Mouse (Mus musculus): ENCODE results near the gene Stac3.

Stac3 gene

DNA sequence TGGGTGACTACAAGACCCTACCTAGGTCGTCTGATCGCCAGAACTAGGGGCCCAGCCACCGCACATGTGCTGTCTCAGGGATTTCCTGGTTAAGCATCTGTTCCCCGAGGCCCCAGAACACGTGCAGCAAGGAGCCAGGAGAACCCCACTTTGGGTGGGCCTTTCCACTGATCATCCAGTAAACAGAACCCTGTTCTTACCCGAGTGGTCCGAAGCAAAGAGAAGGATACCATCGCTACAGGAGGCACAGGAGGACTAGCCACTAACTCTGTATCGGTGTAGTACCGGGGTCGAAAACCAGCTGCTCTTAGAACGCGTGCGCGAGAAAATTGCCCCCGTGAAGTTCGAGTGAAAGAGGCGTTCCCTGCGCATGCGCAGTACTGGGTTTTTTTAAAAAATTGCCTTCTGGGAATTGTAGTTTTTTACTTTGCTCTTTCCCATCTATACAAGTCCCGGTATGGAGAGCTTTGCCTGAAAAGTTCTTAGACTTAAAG is 20.6 kb downstream of the Stac3 start, which contains the start of gene Shmt2:
TSS of gene Shmt2 (minus strand) at position 357 of the 494 bp plus-strand sequence.
- peak; percentile 88 for DNase-seq (ENCODE audit: low spot score)

DNA sequence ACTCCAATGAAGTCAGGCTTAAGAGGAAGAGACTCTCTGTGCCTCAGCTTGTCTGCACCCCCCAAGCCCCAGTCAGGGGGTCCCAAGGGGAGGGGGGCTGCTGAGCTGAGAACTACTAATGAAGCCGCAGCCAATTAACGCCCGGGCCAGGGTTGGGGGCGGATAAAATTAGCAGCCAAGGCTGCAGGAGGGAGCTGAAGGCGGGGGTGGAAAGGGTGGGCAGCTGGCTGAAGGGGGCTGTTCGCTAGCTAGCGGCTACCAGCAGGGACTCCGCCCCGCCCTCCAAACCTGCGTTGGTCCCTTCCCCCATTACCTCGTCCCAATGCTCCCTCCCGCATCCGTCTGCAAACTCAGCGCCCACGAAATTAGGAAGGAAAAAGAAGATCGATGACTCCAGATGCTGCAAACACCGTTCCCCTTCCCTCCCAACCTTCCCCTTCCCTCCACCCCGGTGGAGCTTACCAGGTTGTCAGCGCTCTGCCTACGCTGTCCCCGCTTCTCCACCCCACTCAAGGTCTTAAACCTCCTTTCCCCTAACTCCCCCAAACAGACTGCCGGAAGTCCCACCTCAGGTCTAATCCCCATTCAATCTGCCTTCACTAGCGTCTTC is 23.3 kb downstream of the Stac3 start:
- no peak for DNase-seq (ENCODE audit: low spot score)

GRCm38 (mm10) chr10:127526048-127526447 is 24.6 kb downstream of the Stac3 start:
- DNase-seq (ENCODE audit: low spot score), result no peak

DNA sequence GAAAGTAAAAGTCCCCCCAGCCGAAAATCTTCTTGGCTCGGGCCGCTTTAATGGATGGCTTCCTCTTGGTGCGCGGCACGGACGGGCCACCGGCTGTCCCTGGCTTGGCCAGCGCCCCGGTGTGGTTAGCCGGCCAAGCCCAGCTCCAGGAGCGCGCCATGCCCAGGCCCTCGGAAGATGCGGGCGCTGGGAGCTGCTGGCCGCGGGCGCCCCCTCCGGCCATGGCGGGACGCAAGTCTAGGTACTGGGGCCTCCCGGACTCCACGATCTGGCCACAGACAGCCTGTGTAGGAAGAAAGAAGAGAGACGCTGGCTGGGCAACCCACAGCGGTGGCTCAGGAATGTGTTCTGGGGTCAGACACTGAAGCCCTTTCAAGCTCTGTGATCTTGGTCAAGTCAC is 25.2 kb downstream of the Stac3 start:
- no peak for DNase-seq (ENCODE audit: low spot score)

DNA sequence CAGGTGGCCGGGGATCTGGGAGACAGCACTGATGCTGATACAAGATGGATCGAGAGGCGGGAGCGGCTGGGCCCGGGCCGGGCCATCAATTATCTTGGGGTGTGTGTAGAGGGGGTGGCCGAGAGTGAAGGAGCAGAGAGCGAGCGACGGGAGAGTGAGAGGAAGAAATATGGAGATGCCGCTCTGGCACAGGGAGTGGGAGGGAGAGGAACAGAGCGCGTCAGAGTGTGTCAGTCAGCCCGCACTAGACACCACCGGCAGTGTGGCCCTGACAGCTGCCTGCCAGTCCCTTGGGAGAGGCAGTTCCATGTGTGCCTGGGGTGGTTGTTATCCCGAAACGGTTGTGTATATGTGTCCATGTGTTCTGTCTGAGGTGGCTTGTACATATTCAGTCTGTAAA is 26.0 kb downstream of the Stac3 start:
- DNase-seq (ENCODE audit: low spot score), result no peak

DNA sequence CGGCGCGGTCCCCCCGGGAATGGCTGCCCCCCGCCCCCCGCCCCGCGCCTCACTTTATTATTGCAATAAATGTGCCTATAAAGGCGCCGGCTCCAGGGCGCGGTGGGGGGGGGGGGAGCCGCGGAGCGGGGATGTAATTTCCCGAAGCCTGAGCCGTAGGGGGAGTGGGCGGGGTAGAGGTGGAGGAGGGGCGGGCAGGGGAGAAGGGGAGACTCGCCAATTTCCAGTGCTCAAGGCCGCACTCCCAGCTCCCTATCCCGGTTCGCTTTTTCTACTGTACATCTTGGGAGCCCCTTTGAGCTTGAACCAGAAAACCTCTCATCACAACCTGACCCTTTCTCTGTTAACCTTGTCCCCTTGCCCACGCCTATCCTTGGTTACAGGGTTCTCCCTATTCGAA is 29.5 kb downstream of the Stac3 start:
- DNase-seq (ENCODE audit: low spot score), result no peak

GRCm38 (mm10) chr10:127531548-127531947 is 30.1 kb downstream of the Stac3 start:
- no peak for DNase-seq (ENCODE audit: low spot score)

GRCm38 (mm10) chr10:127534036-127534928 is 32.8 kb downstream of the Stac3 start, which contains the start of gene Nxph4:
Gene Nxph4 (minus strand): TSS chr10:127534559.
- no peak for DNase-seq (ENCODE audit: low spot score)

- no peak for DNase-seq (ENCODE audit: low spot score)
These were observed 33.5 kb downstream of the Stac3 start for GRCm38 (mm10) chr10:127534929-127535384.

GRCm38 (mm10) chr10:127536586-127537314 is 35.3 kb downstream of the Stac3 start:
- DNase-seq (ENCODE audit: low spot score), result peak; percentile 62

DNA sequence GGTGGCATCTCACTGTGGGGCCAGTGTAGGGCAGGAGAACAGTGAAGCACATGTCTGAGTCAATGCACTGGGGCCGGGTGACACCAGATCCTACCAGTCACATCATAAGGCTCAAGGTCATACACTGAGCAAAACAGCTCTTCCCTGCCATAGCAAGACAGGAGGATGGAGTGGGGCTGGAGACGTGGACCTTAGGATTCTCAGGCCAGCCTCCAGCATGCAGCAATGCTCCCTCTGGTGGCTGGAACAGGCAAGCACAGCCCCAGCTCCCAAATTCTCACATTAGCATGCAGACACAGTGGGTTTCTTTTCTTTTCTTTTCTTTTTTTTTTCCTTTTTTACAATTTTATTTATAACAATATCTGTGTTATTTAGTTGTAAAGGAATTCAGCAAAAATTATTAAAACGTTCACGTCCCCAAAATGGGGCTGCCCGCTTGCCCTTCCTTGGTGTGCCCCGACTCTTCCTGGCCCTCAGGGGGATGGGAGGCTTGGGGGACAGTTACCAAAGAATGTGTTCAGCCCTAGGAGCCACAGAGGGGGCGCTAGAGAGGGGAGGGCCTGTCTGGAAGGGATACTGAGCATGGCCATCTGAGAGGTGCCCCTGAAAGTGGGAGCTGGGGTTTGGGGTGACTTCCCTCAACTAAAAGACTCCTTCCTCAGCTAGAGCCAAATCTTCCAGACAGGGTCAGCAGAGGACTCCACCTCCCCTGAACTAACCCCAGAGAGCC is 36.5 kb downstream of the Stac3 start:
- peak; percentile 88 for DNase-seq (ENCODE audit: low spot score)

DNA sequence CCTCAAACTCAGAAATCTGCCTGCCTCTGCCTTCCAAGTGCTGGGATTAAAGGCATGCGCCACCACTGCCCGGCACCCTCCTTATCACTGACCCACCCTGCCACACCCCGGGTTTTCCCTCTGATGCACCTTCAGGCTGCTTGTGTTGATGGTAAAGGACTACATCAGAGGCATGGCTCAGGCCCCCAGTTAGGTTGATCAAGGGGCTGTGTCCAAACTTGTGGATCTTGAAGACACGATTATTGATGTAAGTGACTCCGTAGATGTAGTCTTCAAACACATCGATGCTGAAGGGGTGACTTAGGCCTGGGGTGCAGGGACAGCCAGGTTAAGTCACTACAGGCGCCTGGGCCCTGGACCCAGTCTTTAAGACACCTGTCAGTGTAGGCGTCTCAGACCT is 40.0 kb downstream of the Stac3 start:
- DNase-seq (ENCODE audit: low spot score), result no peak

DNA sequence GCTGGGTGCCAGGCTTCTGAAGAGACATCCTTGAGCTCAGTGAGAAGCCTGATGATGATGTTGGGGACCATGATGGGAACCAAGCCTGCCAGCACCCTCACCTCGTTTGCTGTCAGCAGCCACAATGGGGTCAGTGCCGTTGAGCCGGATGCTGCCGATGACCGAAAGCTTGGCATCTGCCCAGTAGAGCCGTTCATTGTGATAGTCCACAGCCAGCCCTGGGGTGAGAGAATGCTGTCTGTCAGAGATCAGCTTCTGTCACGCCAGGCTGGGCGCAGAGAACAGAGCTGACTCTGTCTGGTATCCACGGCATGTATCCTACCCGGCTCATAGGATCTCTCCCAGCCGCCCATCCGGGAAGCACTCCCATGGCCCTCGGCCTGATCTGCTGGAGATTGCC is 40.6 kb downstream of the Stac3 start:
- peak; percentile 74 for DNase-seq (ENCODE audit: low spot score)

DNA sequence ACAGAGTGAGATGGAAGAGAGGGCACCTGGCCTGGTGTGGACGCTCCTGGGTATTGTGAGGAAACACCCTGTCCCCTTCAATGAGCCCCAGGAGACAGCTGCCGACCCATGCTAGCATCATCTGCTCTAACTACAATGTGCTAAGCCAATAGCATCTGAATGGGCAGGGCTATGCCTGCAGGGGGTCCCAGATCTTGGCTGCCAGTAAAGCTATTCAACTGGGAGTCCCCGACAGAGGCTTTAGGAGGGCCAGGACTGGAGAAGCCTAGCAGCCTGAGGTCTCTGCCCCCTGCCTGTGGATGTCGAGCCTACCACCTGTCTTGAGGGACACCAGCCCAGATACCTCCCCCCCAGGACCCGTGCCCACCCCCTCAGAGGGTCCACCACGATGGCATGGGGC is 41.2 kb downstream of the Stac3 start:
- DNase-seq (ENCODE audit: low spot score), result no peak

GRCm38 (mm10) chr10:127543916-127544315 is 42.4 kb downstream of the Stac3 start:
- no peak for DNase-seq (ENCODE audit: low spot score)

GRCm38 (mm10) chr10:127544375-127544774 is 42.9 kb downstream of the Stac3 start:
- DNase-seq (ENCODE audit: low spot score), result no peak

DNA sequence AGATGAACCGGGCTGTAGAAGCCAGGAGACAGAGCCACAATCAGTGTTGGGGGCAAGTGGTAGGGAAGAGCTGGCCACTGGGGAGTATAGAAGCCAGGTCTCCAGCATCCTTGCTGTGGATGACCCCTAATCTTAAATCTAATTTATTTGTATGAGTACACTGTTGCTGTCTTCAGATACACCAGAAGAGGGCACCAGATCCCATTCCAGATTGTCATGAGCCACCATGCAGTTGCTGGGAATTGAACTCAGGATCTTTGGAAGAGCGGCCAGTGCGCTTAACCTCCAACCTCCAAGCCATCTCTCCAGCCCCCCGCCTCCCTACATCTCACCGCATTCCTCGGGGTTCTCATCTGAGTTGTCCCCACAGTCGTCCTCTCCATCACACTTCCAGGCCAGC is 45.0 kb downstream of the Stac3 start:
- DNase-seq (ENCODE audit: low spot score), result no peak

- DNase-seq (ENCODE audit: low spot score), result no peak
These were observed 46.8 kb downstream of the Stac3 start for GRCm38 (mm10) chr10:127548236-127548635.

GRCm38 (mm10) chr10:127549892-127550291 is 48.4 kb downstream of the Stac3 start:
- DNase-seq (ENCODE audit: low spot score), result no peak

GRCm38 (mm10) chr10:127555703-127556102 is 54.2 kb downstream of the Stac3 start:
- DNase-seq (ENCODE audit: low spot score), result peak; percentile 48

DNA sequence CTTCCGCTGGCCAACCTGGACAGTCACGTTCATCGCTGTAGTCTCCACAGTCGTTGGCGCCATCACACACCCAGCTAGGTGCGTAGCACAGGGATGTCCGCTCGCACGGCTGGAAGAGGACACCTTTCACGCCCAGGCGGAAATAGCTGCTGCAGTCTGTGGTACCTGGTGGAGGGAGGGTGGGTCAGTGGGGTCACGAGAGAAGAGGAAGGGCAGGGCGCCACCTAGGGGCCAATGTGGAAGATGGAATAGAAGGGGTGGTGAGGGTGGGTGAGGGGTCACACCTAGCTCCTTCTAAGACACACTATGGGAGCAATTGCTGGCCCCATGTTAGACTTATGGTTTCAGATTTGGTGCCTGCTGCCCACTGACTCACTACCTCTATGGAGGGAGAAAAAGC is 55.9 kb downstream of the Stac3 start:
- DNase-seq (ENCODE audit: low spot score), result no peak

All from layer of hippocampus, adult 11-12 months (tissue).